Mouse (Mus musculus) ovary, adult 18-20 months (tissue): ENCODE data around the gene Snx14.

ENCODE experiments used
- DNase-seq: peaks from one replicate; pipeline ENCODE4 v3.0.0; 2022; ENCODE audit warnings: low spot score, mixed read lengths

Snx14 gene

GRCm38 (mm10) chr9:88380542-88380941 is 58.2 kb downstream of the Snx14 start:
- no peak for DNase-seq

- DNase-seq: no peak
These were observed 58.7 kb downstream of the Snx14 start for GRCm38 (mm10) chr9:88380076-88380475.

- DNase-seq: no peak
These were observed 59.7 kb downstream of the Snx14 start for GRCm38 (mm10) chr9:88379057-88379456.

- DNase-seq: no peak
These were observed 61.3 kb downstream of the Snx14 start for GRCm38 (mm10) chr9:88377483-88377882.

GRCm38 (mm10) chr9:88373001-88373400 is 65.8 kb downstream of the Snx14 start:
- DNase-seq: no peak

GRCm38 (mm10) chr9:88371201-88371600 is 67.6 kb downstream of the Snx14 start:
- no peak for DNase-seq

- DNase-seq: no peak
These were observed 69.1 kb downstream of the Snx14 start for GRCm38 (mm10) chr9:88369666-88370065.

GRCm38 (mm10) chr9:88368476-88368875 is 70.3 kb downstream of the Snx14 start:
- DNase-seq: no peak

GRCm38 (mm10) chr9:88367751-88368150 is 71.0 kb downstream of the Snx14 start:
- no peak for DNase-seq

- DNase-seq: no peak
These were observed 71.4 kb downstream of the Snx14 start for GRCm38 (mm10) chr9:88367322-88367721.

GRCm38 (mm10) chr9:88366819-88367218 is 71.9 kb downstream of the Snx14 start:
- no peak for DNase-seq

- no peak for DNase-seq
These were observed 72.5 kb downstream of the Snx14 start for GRCm38 (mm10) chr9:88366308-88366707.

GRCm38 (mm10) chr9:88363102-88363501 is 75.7 kb downstream of the Snx14 start:
- DNase-seq: no peak

GRCm38 (mm10) chr9:88362055-88362850 is 76.5 kb downstream of the Snx14 start:
- DNase-seq: no peak

GRCm38 (mm10) chr9:88361211-88361909 is 77.4 kb downstream of the Snx14 start:
- no peak for DNase-seq

- DNase-seq: no peak
These were observed 79.6 kb downstream of the Snx14 start for GRCm38 (mm10) chr9:88359140-88359539.

- DNase-seq: no peak
These were observed 81.6 kb downstream of the Snx14 start for GRCm38 (mm10) chr9:88357173-88357572.

- DNase-seq: no peak
These were observed 85.3 kb downstream of the Snx14 start for GRCm38 (mm10) chr9:88353459-88353858.

GRCm38 (mm10) chr9:88352741-88353140 is 86.0 kb downstream of the Snx14 start:
- DNase-seq: no peak

GRCm38 (mm10) chr9:88351163-88351562 is 87.6 kb downstream of the Snx14 start:
- no peak for DNase-seq

- DNase-seq: no peak
These were observed 88.4 kb downstream of the Snx14 start for GRCm38 (mm10) chr9:88350317-88350716.

- no peak for DNase-seq
These were observed 90.1 kb downstream of the Snx14 start for GRCm38 (mm10) chr9:88348623-88349022.

- no peak for DNase-seq
These were observed 91.9 kb downstream of the Snx14 start for GRCm38 (mm10) chr9:88346857-88347256.
